Mouse (Mus musculus): Measurements from ENCODE around the gene Poldip2. TPM values are rescaled to one million over a fixed set of nuclear protein-coding genes. Genes with fewer than 3 reads are reported as not detected.

Poldip2 gene
- polyA plus RNA-seq (2014; fragmentation: Nextera tagmentation; extraction: Ambion mirVana): 169 and 191 TPM in 2 replicates

DNA sequence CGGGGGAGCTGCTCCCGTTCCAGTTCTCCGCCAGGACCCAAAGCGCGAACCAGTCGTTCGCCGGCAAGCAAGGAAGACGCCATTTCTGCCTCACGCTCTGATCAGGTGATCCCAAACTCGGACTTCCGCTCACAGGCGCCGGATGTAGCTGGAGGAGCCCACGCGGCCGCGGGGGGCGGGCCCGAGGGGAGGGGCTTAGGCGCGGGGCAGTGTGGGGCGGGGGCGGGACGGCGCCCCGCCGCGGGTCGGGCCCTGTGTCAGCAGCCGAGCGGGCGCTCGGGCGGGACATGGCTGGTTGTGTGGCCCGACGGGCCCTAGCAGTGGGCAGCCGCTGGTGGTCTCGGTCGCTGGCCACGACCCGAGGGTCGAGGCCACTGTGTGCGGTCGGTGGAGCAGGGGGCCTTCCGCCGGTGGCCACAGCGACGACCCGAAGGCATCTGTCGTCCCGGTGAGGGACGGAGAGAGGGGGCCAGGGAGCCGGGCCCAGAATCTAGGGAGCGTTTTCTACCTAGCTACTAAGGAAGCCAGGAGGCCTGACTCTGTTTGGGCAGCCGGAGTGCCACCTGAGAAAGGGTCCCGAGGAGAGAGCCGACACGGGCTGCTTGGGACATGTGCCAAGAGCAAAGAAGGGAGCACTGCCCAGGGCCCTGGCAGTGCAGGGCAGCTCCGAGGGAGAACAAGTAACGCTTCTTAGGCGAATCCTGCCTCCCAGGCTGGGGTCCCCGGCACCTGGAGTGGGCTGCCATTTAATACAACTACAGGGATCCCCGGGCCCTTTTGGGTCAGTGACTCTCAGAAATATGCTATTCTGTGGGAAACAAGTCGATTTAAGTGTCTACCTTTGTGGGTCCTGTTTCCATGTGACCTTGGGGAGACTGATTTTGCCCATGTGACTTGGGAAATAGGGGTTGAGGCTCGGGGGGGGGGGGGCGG, at the start of gene Poldip2, which contains the start of gene Tmem199:
Gene Poldip2, plus strand, starts transcription at position 169 of the 933 bp plus-strand sequence.
Gene Tmem199, minus strand, starts transcription at position 148 of the 933 bp plus-strand sequence.
- Histone ChIP-seq H3K9ac (replicated peaks; ENCODE audit: low read depth, low read length) (peak within 1 kb of the TSS; percentile 86), H3K4me1 (ENCODE audit: control insufficient read depth, insufficient read depth, low read length) (peaks cover 13% of the 10 kb centered on the region), H3K27ac (ENCODE audit: low read depth, low read length) (peak within 1 kb of the TSS; percentile 80), H3K4me3 (ENCODE audit: low read depth, low read length) (peak within 1 kb of the TSS; percentile 97), H3K27me3 (ENCODE audit: control insufficient read depth, insufficient read depth, low read length) (no peaks in the 10 kb centered on the region), H3K9me3 (ENCODE audit: control insufficient read depth, low read length) (no peaks in the 10 kb centered on the region), H3K36me3 (ENCODE audit: control insufficient read depth, insufficient read depth, low read length) (peaks cover 19% of the 10 kb centered on the region), H3K4me2 (ENCODE audit: low read depth, low read length) (peak within 1 kb of the TSS; percentile 97)
- WGBS: 2% methylated on average over 61 of the region's 67 CpGs
- peak; percentile 96 for ATAC-seq (ENCODE audit: low read depth)

DNA sequence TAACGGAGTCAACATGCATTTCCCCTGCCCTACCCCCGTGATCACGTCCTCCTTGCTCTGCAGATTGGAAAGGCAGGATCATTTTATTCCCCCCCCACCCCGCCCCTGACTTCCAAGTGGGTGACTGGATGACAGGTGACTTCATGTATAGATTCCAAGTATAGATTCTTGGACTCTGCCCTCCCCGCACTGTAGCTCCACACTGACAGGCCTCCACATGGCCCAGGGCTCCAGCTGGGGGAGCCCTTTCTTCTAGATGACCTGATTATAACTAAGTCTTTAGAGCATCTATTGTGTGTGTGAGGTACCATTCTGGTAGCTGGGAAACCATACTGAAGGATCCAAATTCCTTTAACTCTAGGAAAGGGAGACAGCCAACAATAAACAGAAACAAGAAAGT, 49.3 kb upstream of the Poldip2 start:
- no peak overlapping the region for H3K4me2 ChIP-seq (ENCODE audit: low read depth, low read length)
- H3K27ac ChIP-seq (ENCODE audit: low read depth, low read length): no peak overlapping the region
- whole genome bisulfite sequencing: 80% methylated on average over 5 of the region's 5 CpGs
- H3K9me3 ChIP-seq (ENCODE audit: control insufficient read depth, low read length): no peaks in the 10 kb centered on the region
- H3K36me3 ChIP-seq (ENCODE audit: control insufficient read depth, insufficient read depth, low read length): no peaks in the 10 kb centered on the region
- no peak for ATAC-seq (ENCODE audit: low read depth)
- no peak overlapping the region for H3K9ac ChIP-seq (replicated peaks; ENCODE audit: low read depth, low read length)
- no peaks in the 10 kb centered on the region for H3K27me3 ChIP-seq (ENCODE audit: control insufficient read depth, insufficient read depth, low read length)
- no peak overlapping the region for H3K4me3 ChIP-seq (ENCODE audit: low read depth, low read length)
- H3K4me1 ChIP-seq (ENCODE audit: control insufficient read depth, insufficient read depth, low read length): peaks cover 9% of the 10 kb centered on the region

- 67% methylated on average over 13 of the region's 13 CpGs for WGBS
These were observed 48.5 kb upstream of the Poldip2 start for GRCm38 (mm10) chr11:78463286-78464036.

GRCm38 (mm10) chr11:78465116-78465515, 46.9 kb upstream of the Poldip2 start:
- WGBS: 34% methylated on average over 9 of the region's 9 CpGs
- H3K4me2 ChIP-seq (ENCODE audit: low read depth, low read length): peak overlapping the region; percentile 88
- peak; percentile 47; the same call in 1 of the 2 replicates for ATAC-seq (ENCODE audit: low read depth)
- H3K27ac ChIP-seq (ENCODE audit: low read depth, low read length): no peak overlapping the region
- H3K27me3 ChIP-seq (ENCODE audit: control insufficient read depth, insufficient read depth, low read length): no peaks in the 10 kb centered on the region
- H3K4me3 ChIP-seq (ENCODE audit: low read depth, low read length): peak overlapping the region; percentile 61
- no peaks in the 10 kb centered on the region for H3K9me3 ChIP-seq (ENCODE audit: control insufficient read depth, low read length)
- H3K4me1 ChIP-seq (ENCODE audit: control insufficient read depth, insufficient read depth, low read length): peaks cover 9% of the 10 kb centered on the region
- no peaks in the 10 kb centered on the region for H3K36me3 ChIP-seq (ENCODE audit: control insufficient read depth, insufficient read depth, low read length)
- no peak overlapping the region for H3K9ac ChIP-seq (replicated peaks; ENCODE audit: low read depth, low read length)

More at GRCm38 (mm10) chr11:78463286-78464036, 48.5 kb upstream of the Poldip2 start:
- Histone ChIP-seq H3K27ac (ENCODE audit: low read depth, low read length) (no peak overlapping the region), H3K4me2 (ENCODE audit: low read depth, low read length) (no peak overlapping the region), H3K9me3 (ENCODE audit: control insufficient read depth, low read length) (no peaks in the 10 kb centered on the region), H3K4me3 (ENCODE audit: low read depth, low read length) (no peak overlapping the region), H3K4me1 (ENCODE audit: control insufficient read depth, insufficient read depth, low read length) (peaks cover 9% of the 10 kb centered on the region), H3K36me3 (ENCODE audit: control insufficient read depth, insufficient read depth, low read length) (no peaks in the 10 kb centered on the region), H3K27me3 (ENCODE audit: control insufficient read depth, insufficient read depth, low read length) (no peaks in the 10 kb centered on the region), H3K9ac (replicated peaks; ENCODE audit: low read depth, low read length) (no peak overlapping the region)
- no peak for ATAC-seq (ENCODE audit: low read depth)

GRCm38 (mm10) chr11:78465568-78466180, 46.3 kb upstream of the Poldip2 start, which contains the start of gene Slc46a1:
TSS of gene Slc46a1 (plus strand) at chr11:78465697.
- Histone ChIP-seq H3K36me3 (ENCODE audit: control insufficient read depth, insufficient read depth, low read length) (no peaks in the 10 kb centered on the region), H3K27me3 (ENCODE audit: control insufficient read depth, insufficient read depth, low read length) (no peaks in the 10 kb centered on the region), H3K4me1 (ENCODE audit: control insufficient read depth, insufficient read depth, low read length) (peaks cover 9% of the 10 kb centered on the region), H3K27ac (ENCODE audit: low read depth, low read length) (peak within 1 kb of the TSS; percentile 87), H3K9ac (replicated peaks; ENCODE audit: low read depth, low read length) (peak within 1 kb of the TSS; percentile 69), H3K4me3 (ENCODE audit: low read depth, low read length) (peak within 1 kb of the TSS; percentile 61), H3K4me2 (ENCODE audit: low read depth, low read length) (peak within 1 kb of the TSS; percentile 88), H3K9me3 (ENCODE audit: control insufficient read depth, low read length) (no peaks in the 10 kb centered on the region)
- ATAC-seq (ENCODE audit: low read depth): peak; percentile 95
- WGBS: under 1% methylated on average over 41 of the region's 41 CpGs

- no peaks in the 10 kb centered on the region for H3K27me3 ChIP-seq (ENCODE audit: control insufficient read depth, insufficient read depth, low read length)
- 55% methylated on average over 23 of the region's 23 CpGs for WGBS
- H3K4me1 ChIP-seq (ENCODE audit: control insufficient read depth, insufficient read depth, low read length): peaks cover 9% of the 10 kb centered on the region
- H3K9me3 ChIP-seq (ENCODE audit: control insufficient read depth, low read length): no peaks in the 10 kb centered on the region
- H3K4me3 ChIP-seq (ENCODE audit: low read depth, low read length): peak overlapping the region; percentile 61
- peak overlapping the region; percentile 87 for H3K27ac ChIP-seq (ENCODE audit: low read depth, low read length)
- peak overlapping the region; percentile 88 for H3K4me2 ChIP-seq (ENCODE audit: low read depth, low read length)
- ATAC-seq (ENCODE audit: low read depth): 0 out of 2 replicates have a peak, but pooled peaks have one; percentile 3
- H3K36me3 ChIP-seq (ENCODE audit: control insufficient read depth, insufficient read depth, low read length): no peaks in the 10 kb centered on the region
- H3K9ac ChIP-seq (replicated peaks; ENCODE audit: low read depth, low read length): peak overlapping the region; percentile 69; the same call in 1 of the 2 replicates
These were observed 45.6 kb upstream of the Poldip2 start for GRCm38 (mm10) chr11:78466242-78466912.

GRCm38 (mm10) chr11:78467515-78467914, 44.5 kb upstream of the Poldip2 start:
- no peak overlapping the region for H3K27ac ChIP-seq (ENCODE audit: low read depth, low read length)
- H3K9me3 ChIP-seq (ENCODE audit: control insufficient read depth, low read length): no peaks in the 10 kb centered on the region
- no peak overlapping the region for H3K4me3 ChIP-seq (ENCODE audit: low read depth, low read length)
- peaks cover 9% of the 10 kb centered on the region for H3K4me1 ChIP-seq (ENCODE audit: control insufficient read depth, insufficient read depth, low read length)
- no peak overlapping the region for H3K4me2 ChIP-seq (ENCODE audit: low read depth, low read length)
- 93% methylated on average over 7 of the region's 7 CpGs for WGBS
- no peaks in the 10 kb centered on the region for H3K27me3 ChIP-seq (ENCODE audit: control insufficient read depth, insufficient read depth, low read length)
- H3K36me3 ChIP-seq (ENCODE audit: control insufficient read depth, insufficient read depth, low read length): no peaks in the 10 kb centered on the region
- no peak for ATAC-seq (ENCODE audit: low read depth)
- H3K9ac ChIP-seq (replicated peaks; ENCODE audit: low read depth, low read length): no peak overlapping the region

DNA sequence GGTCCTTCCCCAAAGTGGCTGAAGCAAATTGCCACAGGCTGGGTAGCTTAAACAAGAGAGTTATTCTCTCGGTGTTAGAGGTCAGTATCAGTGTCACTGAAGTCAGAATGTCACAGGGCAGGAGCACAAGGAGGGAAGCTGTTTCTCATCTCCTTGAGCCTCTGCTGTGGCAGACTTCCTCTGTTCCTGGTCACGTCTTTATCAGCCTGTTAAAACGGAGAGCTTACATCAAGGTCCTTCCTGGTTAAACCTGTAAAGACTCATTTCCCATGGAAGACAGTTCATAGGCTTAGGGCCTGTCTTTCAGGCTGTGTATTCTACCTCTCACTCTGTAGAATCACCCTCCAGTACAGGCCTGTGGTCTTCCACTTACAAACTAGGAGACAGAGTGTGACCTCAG, 44.1 kb upstream of the Poldip2 start:
- Histone ChIP-seq H3K27ac (ENCODE audit: low read depth, low read length) (no peak overlapping the region), H3K27me3 (ENCODE audit: control insufficient read depth, insufficient read depth, low read length) (no peaks in the 10 kb centered on the region), H3K36me3 (ENCODE audit: control insufficient read depth, insufficient read depth, low read length) (no peaks in the 10 kb centered on the region), H3K9ac (replicated peaks; ENCODE audit: low read depth, low read length) (no peak overlapping the region), H3K9me3 (ENCODE audit: control insufficient read depth, low read length) (no peaks in the 10 kb centered on the region), H3K4me2 (ENCODE audit: low read depth, low read length) (no peak overlapping the region), H3K4me3 (ENCODE audit: low read depth, low read length) (no peak overlapping the region), H3K4me1 (ENCODE audit: control insufficient read depth, insufficient read depth, low read length) (peaks cover 9% of the 10 kb centered on the region)
- ATAC-seq (ENCODE audit: low read depth): no peak
- 74% methylated on average over 3 of the region's 3 CpGs for WGBS
